Mouse (Mus musculus) cerebellum, adult 2 months (tissue): ENCODE results near the gene Alyref.

Experiments used
- CTCF ChIP-seq: fragments of 200-500 bp; IDR thresholded peaks from 2 replicates; pipeline ENCODE4 v1.5.1; 2011; ENCODE audit warnings: low read depth, mild to moderate bottlenecking, control low read depth, low read length, moderate library complexity, borderline replicate concordance; ENCODE audit not compliant: insufficient read depth
- POLR2A ChIP-seq: fragments of 200-500 bp; IDR thresholded peaks from 2 replicates; pipeline ENCODE4 v1.6.1; 2011; ENCODE audit warnings: low read length, control low read depth, borderline replicate concordance; ENCODE audit not compliant: insufficient read depth

GRCm38 (mm10) chr11:120618619-120619535 lies 20.7 kb upstream of the Alyref start:
- TF ChIP-seq POLR2A (no peak), CTCF (no peak)
